ENCODE assay signal across 15 mouse cellular contexts in genomic region chr12:71769302-71769701, GRCm38 (mm10).
DNase-seq lines count a peak whose midpoint lies in the region; ATAC-seq and TF ChIP-seq lines count a peak whose summit lies in the region.
"Had no signal": no experiment of that assay in that cellular context is flagged by ENCODE, and none has a peak within 500 bp of the region (broad histone marks: within the 10 kb centered on the region; RNA-seq: fewer than 3 reads in every experiment).

No protein-coding gene starts in this region.

- WGBS in hindbrain, embryonic 12.5 days: 67% methylated on average over 6 of the region's 6 CpGs
- WGBS in hindbrain, postnatal 0 days: 66% methylated on average over 6 of the region's 6 CpGs
- 66% methylated on average over 6 of the region's 6 CpGs for WGBS in lung, embryonic 14.5 days
- 56% methylated on average over 6 of the region's 6 CpGs for WGBS in embryonic facial prominence, embryonic 14.5 days
- WGBS in limb, embryonic 13.5 days: 38% methylated on average over 6 of the region's 6 CpGs

- H3K4me1 ChIP-seq in hindbrain, embryonic 12.5 days: no peaks in the 10 kb centered on the region; the same call in none of the 2 replicates
- H3K4me1 ChIP-seq in hindbrain, postnatal 0 days (ENCODE audit: insufficient read depth, low read length): no peaks in the 10 kb centered on the region
- 0 out of 2 replicates have a peak, but pooled peaks cover 6% of the 10 kb centered on the region for H3K4me1 ChIP-seq in lung, embryonic 14.5 days (ENCODE audit: insufficient read depth)
- H3K4me1 ChIP-seq in embryonic facial prominence, embryonic 14.5 days (ENCODE audit: control insufficient read depth, insufficient read depth, low read length): peaks cover 3% of the 10 kb centered on the region; the same call in 1 of the 2 replicates
- H3K4me1 ChIP-seq in limb, embryonic 13.5 days: peaks cover 18% of the 10 kb centered on the region

- no peak for TF ChIP-seq CTCF in hindbrain, postnatal 0 days (IDR thresholded peaks at IDR 0.05; ENCODE audit: low read depth)
- TF ChIP-seq CTCF in lung, embryonic 14.5 days (IDR thresholded peaks at IDR 0.05; ENCODE audit: low read depth): no peak

- no peak overlapping the region for H3K27ac ChIP-seq in hindbrain, embryonic 12.5 days
- H3K27ac ChIP-seq in hindbrain, postnatal 0 days: no peak overlapping the region
- H3K27ac ChIP-seq in lung, embryonic 14.5 days (ENCODE audit: low read depth): no peak overlapping the region
- no peak overlapping the region for H3K27ac ChIP-seq in embryonic facial prominence, embryonic 14.5 days (replicated peaks; ENCODE audit: low read depth, low read length)
- no peak overlapping the region for H3K27ac ChIP-seq in limb, embryonic 13.5 days
- H3K27ac ChIP-seq: forebrain, embryonic 13.5 days; layer of hippocampus, adult 2 months had no signal

- no peak overlapping the region for H3K9ac ChIP-seq in hindbrain, embryonic 12.5 days
- H3K9ac ChIP-seq in hindbrain, postnatal 0 days (replicated peaks; ENCODE audit: low read length): no peak overlapping the region
- H3K9ac ChIP-seq in lung, embryonic 14.5 days: no peak overlapping the region
- no peak overlapping the region for H3K9ac ChIP-seq in embryonic facial prominence, embryonic 14.5 days (ENCODE audit: low read depth, low read length)
- no peak overlapping the region for H3K9ac ChIP-seq in limb, embryonic 13.5 days
- H3K9ac ChIP-seq: forebrain, embryonic 13.5 days had no signal

- H3K4me2 ChIP-seq in hindbrain, embryonic 12.5 days (replicated peaks): 0 out of 2 replicates have a peak overlapping the region, but pooled peaks have one; percentile 47
- H3K4me2 ChIP-seq in hindbrain, postnatal 0 days (ENCODE audit: low read depth, low read length): no peak overlapping the region; the same call in 1 of the 2 replicates
- peak overlapping the region; percentile 68 for H3K4me2 ChIP-seq in lung, embryonic 14.5 days
- H3K4me2 ChIP-seq in embryonic facial prominence, embryonic 14.5 days (ENCODE audit: low read depth, low read length): peak overlapping the region; percentile 60
- H3K4me2 ChIP-seq in limb, embryonic 13.5 days (replicated peaks): peak overlapping the region; percentile 67

- no peaks in the 10 kb centered on the region for H3K27me3 ChIP-seq in hindbrain, embryonic 12.5 days
- H3K27me3 ChIP-seq in hindbrain, postnatal 0 days (ENCODE audit: insufficient read depth, low read length): no peaks in the 10 kb centered on the region
- no peaks in the 10 kb centered on the region for H3K27me3 ChIP-seq in lung, embryonic 14.5 days (ENCODE audit: insufficient read depth, low read length)
- no peaks in the 10 kb centered on the region; the same call in 1 of the 2 replicates for H3K27me3 ChIP-seq in embryonic facial prominence, embryonic 14.5 days (replicated peaks; ENCODE audit: control insufficient read depth, insufficient read depth, low read length)
- H3K27me3 ChIP-seq in limb, embryonic 13.5 days: peaks cover 5% of the 10 kb centered on the region; the same call in 1 of the 2 replicates
- H3K27me3 ChIP-seq: CH12.LX; forebrain, embryonic 13.5 days had no signal

- no peak overlapping the region for H3K4me3 ChIP-seq in hindbrain, embryonic 12.5 days
- H3K4me3 ChIP-seq in hindbrain, postnatal 0 days (ENCODE audit: low read length): no peak overlapping the region
- H3K4me3 ChIP-seq in lung, embryonic 14.5 days (ENCODE audit: low read depth, low read length): no peak overlapping the region
- no peak overlapping the region for H3K4me3 ChIP-seq in embryonic facial prominence, embryonic 14.5 days (ENCODE audit: low read depth, low read length)
- H3K4me3 ChIP-seq in limb, embryonic 13.5 days: no peak overlapping the region

- H3K9me3 ChIP-seq in hindbrain, embryonic 12.5 days (replicated peaks): no peaks in the 10 kb centered on the region
- no peaks in the 10 kb centered on the region for H3K9me3 ChIP-seq in hindbrain, postnatal 0 days (ENCODE audit: low read length)
- H3K9me3 ChIP-seq in lung, embryonic 14.5 days (ENCODE audit: low read depth, low read length): no peaks in the 10 kb centered on the region
- H3K9me3 ChIP-seq in embryonic facial prominence, embryonic 14.5 days (ENCODE audit: control insufficient read depth, low read length): no peaks in the 10 kb centered on the region
- H3K9me3 ChIP-seq in limb, embryonic 13.5 days: no peaks in the 10 kb centered on the region
- H3K9me3 ChIP-seq: embryonic facial prominence, embryonic 15.5 days had no signal

- DNase-seq in hindbrain, postnatal 0 days (ENCODE audit: low spot score): no peak
- DNase-seq in lung, embryonic 14.5 days: no peak
- DNase-seq in lung, postnatal 25 days (ENCODE audit: low spot score): no peak
- no peak for DNase-seq in embryonic facial prominence, embryonic 14.5 days (ENCODE audit: low spot score)
- no peak for DNase-seq in right cerebral cortex, postnatal 36 days (ENCODE audit: low spot score in 2 of 2)
- DNase-seq: cerebellum, postnatal 25 days had no signal

- no peaks in the 10 kb centered on the region for H3K36me3 ChIP-seq in hindbrain, embryonic 12.5 days
- no peaks in the 10 kb centered on the region for H3K36me3 ChIP-seq in hindbrain, postnatal 0 days (ENCODE audit: insufficient read depth, low read length)
- no peaks in the 10 kb centered on the region for H3K36me3 ChIP-seq in lung, embryonic 14.5 days (ENCODE audit: insufficient read depth)
- H3K36me3 ChIP-seq in embryonic facial prominence, embryonic 14.5 days (ENCODE audit: control insufficient read depth, insufficient read depth, low read length): no peaks in the 10 kb centered on the region
- H3K36me3 ChIP-seq in limb, embryonic 13.5 days: no peaks in the 10 kb centered on the region
- H3K36me3 ChIP-seq: embryonic facial prominence, embryonic 15.5 days had no signal

- ATAC-seq in hindbrain, embryonic 12.5 days (ENCODE audit: low FRiP score): no peak
- no peak for ATAC-seq in hindbrain, postnatal 0 days
- ATAC-seq in lung, embryonic 14.5 days (ENCODE audit: insufficient read depth): no peak
- ATAC-seq in embryonic facial prominence, embryonic 14.5 days (ENCODE audit: low read depth): no peak
- no peak for ATAC-seq in limb, embryonic 13.5 days (ENCODE audit: low FRiP score, low read depth)
- ATAC-seq in megakaryocyte progenitor cell, adult 5-6 weeks (replicated peaks; ENCODE audit: poor library complexity): no peak
- ATAC-seq: activated CD4-positive, CD25-positive, alpha-beta regulatory T cell, adult 4 months; forebrain, embryonic 13.5 days; inflammation-experienced regulatory T-cells, adult 6 months had no signal
